Mouse (Mus musculus): ENCODE data around the gene Ubap2. TPM values are rescaled to one million over a fixed set of nuclear protein-coding genes. Genes with fewer than 3 reads are reported as not detected.

Gene Ubap2
- polyA plus RNA-seq, 1 experiment from 2014 or later = 50.2 TPM

- peak overlapping the region; percentile 89 for H3K4me2 ChIP-seq (replicated peaks)
- DNase-seq (ENCODE audit: low spot score) = no peak
- 0 out of 2 replicates have a peak, but pooled peaks cover 7% of the 10 kb centered on the region for H3K36me3 ChIP-seq (replicated peaks; ENCODE audit: control insufficient read depth, insufficient read depth)
- peaks cover 29% of the 10 kb centered on the region for H3K4me1 ChIP-seq (replicated peaks; ENCODE audit: control insufficient read depth, insufficient read depth, low read length)
- peak overlapping the region; percentile 92 for H3K9ac ChIP-seq
- peak overlapping the region; percentile 93 for H3K27ac ChIP-seq
- WGBS = under 1% methylated on average over 18 of the region's 18 CpGs
- peak; percentile 67; the same call in 1 of the 2 replicates for ATAC-seq (ENCODE audit: low FRiP score)
- peak overlapping the region; percentile 87 for H3K4me3 ChIP-seq (replicated peaks; ENCODE audit: low read length)
- H3K27me3 ChIP-seq (ENCODE audit: control insufficient read depth, insufficient read depth, low read length) = no peaks in the 10 kb centered on the region
- no peaks in the 10 kb centered on the region for H3K9me3 ChIP-seq (ENCODE audit: control insufficient read depth, low read length)
Observed at GRCm38 (mm10) chr4:41274377-41274979, 466 bp downstream of the Ubap2 start.

GRCm38 (mm10) chr4:41268133-41268532 is 6.8 kb downstream of the Ubap2 start:
- ATAC-seq (ENCODE audit: low FRiP score) (no peak), DNase-seq (ENCODE audit: low spot score) (no peak)
- Histone ChIP-seq H3K4me3 (replicated peaks; ENCODE audit: low read length) (no peak overlapping the region), H3K4me2 (replicated peaks) (no peak overlapping the region), H3K4me1 (replicated peaks; ENCODE audit: control insufficient read depth, insufficient read depth, low read length) (peaks cover 14% of the 10 kb centered on the region), H3K9me3 (ENCODE audit: control insufficient read depth, low read length) (no peaks in the 10 kb centered on the region), H3K27me3 (ENCODE audit: control insufficient read depth, insufficient read depth, low read length) (no peaks in the 10 kb centered on the region), H3K9ac (no peak overlapping the region), H3K36me3 (replicated peaks; ENCODE audit: control insufficient read depth, insufficient read depth) (peaks cover 15% of the 10 kb centered on the region; the same call in 1 of the 2 replicates), H3K27ac (no peak overlapping the region)

GRCm38 (mm10) chr4:41266350-41266749 is 8.6 kb downstream of the Ubap2 start:
- no peak overlapping the region for H3K9ac ChIP-seq
- DNase-seq (ENCODE audit: low spot score) (no peak), ATAC-seq (ENCODE audit: low FRiP score) (no peak)
- no peaks in the 10 kb centered on the region for H3K27me3 ChIP-seq (ENCODE audit: control insufficient read depth, insufficient read depth, low read length)
- no peaks in the 10 kb centered on the region for H3K4me1 ChIP-seq (replicated peaks; ENCODE audit: control insufficient read depth, insufficient read depth, low read length)
- no peaks in the 10 kb centered on the region for H3K9me3 ChIP-seq (ENCODE audit: control insufficient read depth, low read length)
- H3K36me3 ChIP-seq (replicated peaks; ENCODE audit: control insufficient read depth, insufficient read depth) = peaks cover 19% of the 10 kb centered on the region; the same call in 1 of the 2 replicates
- H3K4me2 ChIP-seq (replicated peaks) = no peak overlapping the region
- no peak overlapping the region for H3K27ac ChIP-seq
- no peak overlapping the region for H3K4me3 ChIP-seq (replicated peaks; ENCODE audit: low read length)
- WGBS = 85% methylated on average over 4 of the region's 4 CpGs

GRCm38 (mm10) chr4:41260691-41261090 is 14.3 kb downstream of the Ubap2 start:
- ATAC-seq (ENCODE audit: low FRiP score) (no peak), DNase-seq (ENCODE audit: low spot score) (no peak)
- Histone ChIP-seq H3K4me3 (replicated peaks; ENCODE audit: low read length) (no peak overlapping the region), H3K4me2 (replicated peaks) (no peak overlapping the region), H3K36me3 (replicated peaks; ENCODE audit: control insufficient read depth, insufficient read depth) (0 out of 2 replicates have a peak, but pooled peaks cover 8% of the 10 kb centered on the region), H3K9me3 (ENCODE audit: control insufficient read depth, low read length) (no peaks in the 10 kb centered on the region), H3K4me1 (replicated peaks; ENCODE audit: control insufficient read depth, insufficient read depth, low read length) (no peaks in the 10 kb centered on the region), H3K27me3 (ENCODE audit: control insufficient read depth, insufficient read depth, low read length) (no peaks in the 10 kb centered on the region), H3K27ac (no peak overlapping the region), H3K9ac (no peak overlapping the region)

- no peaks in the 10 kb centered on the region for H3K4me1 ChIP-seq (replicated peaks; ENCODE audit: control insufficient read depth, insufficient read depth, low read length)
- 94% methylated on average over 4 of the region's 4 CpGs for WGBS
- H3K9ac ChIP-seq = no peak overlapping the region
- no peaks in the 10 kb centered on the region for H3K27me3 ChIP-seq (ENCODE audit: control insufficient read depth, insufficient read depth, low read length)
- no peaks in the 10 kb centered on the region for H3K9me3 ChIP-seq (ENCODE audit: control insufficient read depth, low read length)
- no peak overlapping the region for H3K27ac ChIP-seq
- DNase-seq (ENCODE audit: low spot score) = no peak
- H3K4me3 ChIP-seq (replicated peaks; ENCODE audit: low read length) = no peak overlapping the region
- H3K36me3 ChIP-seq (replicated peaks; ENCODE audit: control insufficient read depth, insufficient read depth) = 0 out of 2 replicates have a peak, but pooled peaks cover 5% of the 10 kb centered on the region
- ATAC-seq (ENCODE audit: low FRiP score) = no peak
- H3K4me2 ChIP-seq (replicated peaks) = no peak overlapping the region
Observed at GRCm38 (mm10) chr4:41259019-41259418, 15.9 kb downstream of the Ubap2 start.

GRCm38 (mm10) chr4:41257752-41258151 is 17.2 kb downstream of the Ubap2 start:
- WGBS = 89% methylated on average over 1 of the region's 1 CpGs
- no peaks in the 10 kb centered on the region for H3K9me3 ChIP-seq (ENCODE audit: control insufficient read depth, low read length)
- 0 out of 2 replicates have a peak, but pooled peaks cover 4% of the 10 kb centered on the region for H3K36me3 ChIP-seq (replicated peaks; ENCODE audit: control insufficient read depth, insufficient read depth)
- no peak overlapping the region for H3K27ac ChIP-seq
- no peaks in the 10 kb centered on the region for H3K27me3 ChIP-seq (ENCODE audit: control insufficient read depth, insufficient read depth, low read length)
- H3K9ac ChIP-seq = no peak overlapping the region
- DNase-seq (ENCODE audit: low spot score) (no peak), ATAC-seq (ENCODE audit: low FRiP score) (no peak)
- no peaks in the 10 kb centered on the region for H3K4me1 ChIP-seq (replicated peaks; ENCODE audit: control insufficient read depth, insufficient read depth, low read length)
- H3K4me3 ChIP-seq (replicated peaks; ENCODE audit: low read length) = no peak overlapping the region
- no peak overlapping the region for H3K4me2 ChIP-seq (replicated peaks)

- H3K27ac ChIP-seq = no peak overlapping the region
- peaks cover 8% of the 10 kb centered on the region for H3K36me3 ChIP-seq (replicated peaks; ENCODE audit: control insufficient read depth, insufficient read depth)
- no peak for DNase-seq (ENCODE audit: low spot score)
- no peaks in the 10 kb centered on the region for H3K27me3 ChIP-seq (ENCODE audit: control insufficient read depth, insufficient read depth, low read length)
- H3K9me3 ChIP-seq (ENCODE audit: control insufficient read depth, low read length) = no peaks in the 10 kb centered on the region
- no peak for ATAC-seq (ENCODE audit: low FRiP score)
- no peaks in the 10 kb centered on the region for H3K4me1 ChIP-seq (replicated peaks; ENCODE audit: control insufficient read depth, insufficient read depth, low read length)
- no peak overlapping the region for H3K4me3 ChIP-seq (replicated peaks; ENCODE audit: low read length)
- WGBS = 92% methylated on average over 12 of the region's 12 CpGs
- no peak overlapping the region for H3K9ac ChIP-seq
- H3K4me2 ChIP-seq (replicated peaks) = no peak overlapping the region
Observed at GRCm38 (mm10) chr4:41255564-41256210, 19.3 kb downstream of the Ubap2 start.

GRCm38 (mm10) chr4:41253756-41254155 is 21.2 kb downstream of the Ubap2 start:
- 94% methylated on average over 2 of the region's 2 CpGs for WGBS
- no peak overlapping the region for H3K9ac ChIP-seq

GRCm38 (mm10) chr4:41245408-41245807 is 29.5 kb downstream of the Ubap2 start:
- H3K27me3 ChIP-seq (ENCODE audit: control insufficient read depth, insufficient read depth, low read length) = no peaks in the 10 kb centered on the region
- ATAC-seq (ENCODE audit: low FRiP score) (no peak), DNase-seq (ENCODE audit: low spot score) (no peak)
- H3K9me3 ChIP-seq (ENCODE audit: control insufficient read depth, low read length) = no peaks in the 10 kb centered on the region
- no peaks in the 10 kb centered on the region for H3K4me1 ChIP-seq (replicated peaks; ENCODE audit: control insufficient read depth, insufficient read depth, low read length)
- no peak overlapping the region for H3K9ac ChIP-seq
- no peak overlapping the region for H3K4me2 ChIP-seq (replicated peaks)
- no peak overlapping the region for H3K4me3 ChIP-seq (replicated peaks; ENCODE audit: low read length)
- peaks cover 21% of the 10 kb centered on the region for H3K36me3 ChIP-seq (replicated peaks; ENCODE audit: control insufficient read depth, insufficient read depth)
- H3K27ac ChIP-seq = no peak overlapping the region
- WGBS = 98% methylated on average over 2 of the region's 2 CpGs

More at GRCm38 (mm10) chr4:41253756-41254155, 21.2 kb downstream of the Ubap2 start:
- peaks cover 24% of the 10 kb centered on the region for H3K36me3 ChIP-seq (replicated peaks; ENCODE audit: control insufficient read depth, insufficient read depth)
- no peaks in the 10 kb centered on the region for H3K4me1 ChIP-seq (replicated peaks; ENCODE audit: control insufficient read depth, insufficient read depth, low read length)
- ATAC-seq (ENCODE audit: low FRiP score) (no peak), DNase-seq (ENCODE audit: low spot score) (no peak)
- H3K9me3 ChIP-seq (ENCODE audit: control insufficient read depth, low read length) = no peaks in the 10 kb centered on the region
- H3K4me3 ChIP-seq (replicated peaks; ENCODE audit: low read length) = no peak overlapping the region
- no peak overlapping the region for H3K4me2 ChIP-seq (replicated peaks)
- no peak overlapping the region for H3K27ac ChIP-seq
- no peaks in the 10 kb centered on the region for H3K27me3 ChIP-seq (ENCODE audit: control insufficient read depth, insufficient read depth, low read length)
